Mouse (Mus musculus): ENCODE results near the gene Ccdc51. TPM values are rescaled to one million over a fixed set of nuclear protein-coding genes. Genes with fewer than 3 reads are reported as not detected.

The Ccdc51 gene
- polyA plus RNA-seq, 1 experiment from 2014 or later: 17.5 TPM

DNA sequence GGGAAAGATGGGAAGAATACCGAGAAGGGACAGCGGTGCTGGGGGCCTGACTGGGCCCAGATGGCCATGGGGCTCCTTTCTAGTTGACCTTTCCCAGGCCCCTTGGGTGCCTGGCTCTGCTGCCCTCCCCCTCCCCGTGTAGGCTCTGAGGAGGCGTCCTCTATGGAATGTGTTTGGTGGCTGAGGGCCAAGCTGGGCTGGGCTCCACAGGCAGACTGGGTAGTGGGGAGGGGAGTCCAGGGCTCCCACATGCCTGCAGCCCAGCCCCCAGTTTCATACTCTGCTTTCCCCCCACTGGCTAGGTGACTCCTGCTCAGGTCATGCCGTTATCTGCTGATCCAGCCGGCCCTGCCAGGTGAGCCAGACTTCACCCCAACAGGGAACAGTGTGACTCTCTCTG, 16.7 kb downstream of the Ccdc51 start:
- Histone ChIP-seq H3K27ac (ENCODE audit: low read length) (peak overlapping the region; percentile 100), H3K9ac (replicated peaks; ENCODE audit: low read depth, low read length) (no peak overlapping the region; the same call in 1 of the 2 replicates), H3K4me3 (replicated peaks; ENCODE audit: low read length) (peak overlapping the region; percentile 70; the same call in 1 of the 2 replicates), H3K4me1 (replicated peaks; ENCODE audit: control insufficient read depth, insufficient read depth, low read length) (peaks cover 41% of the 10 kb centered on the region), H3K27me3 (replicated peaks; ENCODE audit: control insufficient read depth, insufficient read depth, low read length) (no peaks in the 10 kb centered on the region), H3K4me2 (ENCODE audit: low read length) (peak overlapping the region; percentile 95), H3K36me3 (ENCODE audit: control insufficient read depth, insufficient read depth) (peaks cover 9% of the 10 kb centered on the region), H3K9me3 (ENCODE audit: control insufficient read depth, low read length) (no peaks in the 10 kb centered on the region)
- 49% methylated on average over 6 of the region's 6 CpGs for WGBS
- no peak for ATAC-seq

DNA sequence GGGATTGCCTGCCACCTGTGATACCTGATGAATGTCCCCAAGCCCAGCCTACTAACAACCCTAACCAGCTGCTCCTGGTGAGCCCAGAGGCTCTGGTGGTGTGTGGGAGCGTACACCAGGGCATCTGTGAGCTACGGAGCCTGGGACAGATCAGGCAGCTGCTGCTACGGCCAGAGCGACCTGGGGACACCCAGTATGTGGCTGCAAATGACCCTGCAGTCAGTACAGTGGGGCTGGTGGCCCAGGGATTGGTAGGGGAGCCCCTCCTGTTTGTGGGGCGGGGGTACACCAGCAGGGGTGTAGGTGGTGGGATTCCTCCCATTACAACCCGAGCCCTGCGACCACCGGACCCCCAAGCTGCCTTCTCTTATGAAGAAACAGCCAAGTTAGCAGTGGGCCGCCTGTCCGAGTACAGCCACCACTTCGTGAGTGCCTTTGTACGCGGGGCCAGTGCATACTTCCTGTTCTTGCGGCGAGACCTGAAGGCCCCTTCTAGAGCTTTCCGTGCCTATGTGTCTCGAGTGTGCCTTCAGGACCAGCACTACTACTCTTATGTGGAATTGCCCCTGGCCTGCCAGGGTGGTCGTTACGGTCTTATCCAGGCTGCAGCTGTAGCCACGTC, 18.1 kb downstream of the Ccdc51 start:
- Histone ChIP-seq H3K4me3 (replicated peaks; ENCODE audit: low read length) (no peak overlapping the region), H3K27me3 (replicated peaks; ENCODE audit: control insufficient read depth, insufficient read depth, low read length) (no peaks in the 10 kb centered on the region), H3K27ac (ENCODE audit: low read length) (no peak overlapping the region), H3K9me3 (ENCODE audit: control insufficient read depth, low read length) (no peaks in the 10 kb centered on the region), H3K9ac (replicated peaks; ENCODE audit: low read depth, low read length) (no peak overlapping the region), H3K36me3 (ENCODE audit: control insufficient read depth, insufficient read depth) (peaks cover 9% of the 10 kb centered on the region), H3K4me2 (ENCODE audit: low read length) (no peak overlapping the region), H3K4me1 (replicated peaks; ENCODE audit: control insufficient read depth, insufficient read depth, low read length) (peaks cover 36% of the 10 kb centered on the region)
- WGBS: 90% methylated on average over 20 of the region's 20 CpGs
- no peak for ATAC-seq

DNA sequence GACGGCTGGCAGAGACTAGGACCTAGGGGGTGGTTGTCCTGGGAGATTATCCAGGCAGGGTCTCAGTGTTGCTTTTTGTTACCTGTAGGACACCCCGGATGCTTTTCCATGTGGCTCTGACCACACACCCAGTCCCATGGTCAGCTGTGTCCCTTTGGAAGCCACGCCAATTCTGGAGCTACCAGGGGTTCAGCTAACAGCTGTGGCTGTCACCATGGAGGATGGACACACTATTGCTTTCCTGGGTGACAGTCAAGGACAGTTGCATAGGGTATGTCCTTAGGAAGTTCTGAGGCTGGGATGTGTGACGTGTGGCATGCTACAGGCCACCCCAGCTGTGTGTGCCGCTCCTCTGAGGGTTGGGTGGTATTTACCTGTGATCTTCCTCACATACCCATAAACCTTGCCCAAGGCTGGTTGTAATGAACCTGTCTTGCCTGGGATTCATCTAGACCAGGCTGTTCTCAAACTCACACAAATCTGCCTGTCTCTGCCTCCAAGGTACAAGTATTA, 19.7 kb downstream of the Ccdc51 start:
- Histone ChIP-seq H3K36me3 (ENCODE audit: control insufficient read depth, insufficient read depth) (peaks cover 20% of the 10 kb centered on the region), H3K9ac (replicated peaks; ENCODE audit: low read depth, low read length) (no peak overlapping the region), H3K4me2 (ENCODE audit: low read length) (no peak overlapping the region), H3K27ac (ENCODE audit: low read length) (no peak overlapping the region), H3K27me3 (replicated peaks; ENCODE audit: control insufficient read depth, insufficient read depth, low read length) (no peaks in the 10 kb centered on the region), H3K4me3 (replicated peaks; ENCODE audit: low read length) (no peak overlapping the region), H3K4me1 (replicated peaks; ENCODE audit: control insufficient read depth, insufficient read depth, low read length) (peaks cover 30% of the 10 kb centered on the region), H3K9me3 (ENCODE audit: control insufficient read depth, low read length) (no peaks in the 10 kb centered on the region)
- no peak for ATAC-seq
- WGBS: 95% methylated on average over 5 of the region's 5 CpGs

DNA sequence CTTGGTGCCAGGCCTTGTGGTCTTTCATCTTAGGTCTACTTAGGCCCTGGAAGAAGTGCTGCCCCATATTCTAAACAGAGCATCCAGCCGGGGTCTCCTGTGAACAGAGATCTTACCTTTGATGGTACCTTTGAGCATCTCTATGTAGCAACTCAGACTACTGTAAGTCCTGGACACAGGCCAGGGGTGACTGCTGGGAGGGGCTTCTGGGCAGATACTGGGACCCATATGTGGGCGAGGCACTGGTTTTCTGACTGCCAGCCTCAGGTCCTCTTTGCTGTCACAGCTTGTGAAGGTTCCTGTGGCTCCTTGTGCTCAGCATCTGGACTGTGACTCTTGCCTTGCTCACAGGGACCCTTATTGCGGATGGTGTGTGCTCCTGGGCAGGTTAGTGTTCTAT, 20.2 kb downstream of the Ccdc51 start:
- WGBS: 95% methylated on average over 3 of the region's 3 CpGs
- H3K9ac ChIP-seq (replicated peaks; ENCODE audit: low read depth, low read length): no peak overlapping the region
- no peak for ATAC-seq
- H3K27ac ChIP-seq (ENCODE audit: low read length): no peak overlapping the region
- no peak overlapping the region for H3K4me3 ChIP-seq (replicated peaks; ENCODE audit: low read length)
- H3K4me1 ChIP-seq (replicated peaks; ENCODE audit: control insufficient read depth, insufficient read depth, low read length): peaks cover 24% of the 10 kb centered on the region
- H3K4me2 ChIP-seq (ENCODE audit: low read length): no peak overlapping the region
- peaks cover 20% of the 10 kb centered on the region for H3K36me3 ChIP-seq (ENCODE audit: control insufficient read depth, insufficient read depth)
- no peaks in the 10 kb centered on the region for H3K9me3 ChIP-seq (ENCODE audit: control insufficient read depth, low read length)
- H3K27me3 ChIP-seq (replicated peaks; ENCODE audit: control insufficient read depth, insufficient read depth, low read length): no peaks in the 10 kb centered on the region

DNA sequence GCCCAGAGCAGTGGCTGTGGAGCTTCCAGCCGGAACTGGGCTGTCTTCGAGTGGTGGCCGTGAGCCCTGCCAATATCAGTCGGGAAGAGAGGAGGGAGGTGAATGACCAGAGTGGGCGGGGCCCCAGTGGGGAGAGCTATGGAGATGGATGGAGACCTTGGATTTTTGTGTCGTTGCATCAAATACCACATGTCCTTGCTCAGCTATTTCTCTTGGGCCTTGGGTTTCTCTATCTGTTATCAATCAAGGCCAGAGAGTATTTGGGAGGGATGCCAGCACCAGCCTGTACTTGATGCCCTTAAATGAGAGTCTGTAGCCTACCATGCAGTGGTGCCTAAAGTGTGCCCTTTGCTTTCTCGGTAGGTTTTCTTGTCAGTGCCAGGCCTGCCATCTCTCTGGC, 21.0 kb downstream of the Ccdc51 start:
- Histone ChIP-seq H3K27me3 (replicated peaks; ENCODE audit: control insufficient read depth, insufficient read depth, low read length) (no peaks in the 10 kb centered on the region), H3K27ac (ENCODE audit: low read length) (no peak overlapping the region), H3K4me3 (replicated peaks; ENCODE audit: low read length) (no peak overlapping the region), H3K4me1 (replicated peaks; ENCODE audit: control insufficient read depth, insufficient read depth, low read length) (peaks cover 17% of the 10 kb centered on the region), H3K4me2 (ENCODE audit: low read length) (no peak overlapping the region), H3K36me3 (ENCODE audit: control insufficient read depth, insufficient read depth) (peaks cover 21% of the 10 kb centered on the region), H3K9me3 (ENCODE audit: control insufficient read depth, low read length) (no peaks in the 10 kb centered on the region), H3K9ac (replicated peaks; ENCODE audit: low read depth, low read length) (no peak overlapping the region)
- WGBS: 78% methylated on average over 7 of the region's 7 CpGs
- no peak for ATAC-seq

DNA sequence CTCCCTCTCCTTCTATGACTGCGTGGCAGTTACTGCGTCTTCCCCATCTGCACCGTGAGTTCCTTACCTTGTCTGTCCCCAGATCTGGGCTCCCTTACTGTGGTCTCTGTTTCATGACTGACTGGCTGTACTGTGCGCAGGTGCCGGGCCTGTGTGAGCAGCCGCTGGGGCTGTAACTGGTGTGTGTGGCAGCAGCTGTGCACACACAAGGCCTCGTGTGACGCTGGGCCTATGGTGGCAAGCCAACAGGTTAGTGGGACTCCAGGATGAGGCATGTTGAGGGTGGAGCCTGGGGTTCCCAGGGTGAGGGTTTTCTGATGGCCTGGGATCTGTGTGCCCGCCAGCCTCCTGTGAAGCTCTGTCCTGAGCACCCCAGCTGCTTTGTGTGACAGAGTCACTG, 21.8 kb downstream of the Ccdc51 start:
- no peaks in the 10 kb centered on the region for H3K27me3 ChIP-seq (replicated peaks; ENCODE audit: control insufficient read depth, insufficient read depth, low read length)
- peaks cover 29% of the 10 kb centered on the region for H3K36me3 ChIP-seq (ENCODE audit: control insufficient read depth, insufficient read depth)
- WGBS: 91% methylated on average over 9 of the region's 9 CpGs
- H3K4me2 ChIP-seq (ENCODE audit: low read length): no peak overlapping the region
- H3K27ac ChIP-seq (ENCODE audit: low read length): no peak overlapping the region
- H3K4me1 ChIP-seq (replicated peaks; ENCODE audit: control insufficient read depth, insufficient read depth, low read length): peaks cover 9% of the 10 kb centered on the region
- no peak overlapping the region for H3K9ac ChIP-seq (replicated peaks; ENCODE audit: low read depth, low read length)
- H3K4me3 ChIP-seq (replicated peaks; ENCODE audit: low read length): no peak overlapping the region
- no peak for ATAC-seq
- no peaks in the 10 kb centered on the region for H3K9me3 ChIP-seq (ENCODE audit: control insufficient read depth, low read length)

DNA sequence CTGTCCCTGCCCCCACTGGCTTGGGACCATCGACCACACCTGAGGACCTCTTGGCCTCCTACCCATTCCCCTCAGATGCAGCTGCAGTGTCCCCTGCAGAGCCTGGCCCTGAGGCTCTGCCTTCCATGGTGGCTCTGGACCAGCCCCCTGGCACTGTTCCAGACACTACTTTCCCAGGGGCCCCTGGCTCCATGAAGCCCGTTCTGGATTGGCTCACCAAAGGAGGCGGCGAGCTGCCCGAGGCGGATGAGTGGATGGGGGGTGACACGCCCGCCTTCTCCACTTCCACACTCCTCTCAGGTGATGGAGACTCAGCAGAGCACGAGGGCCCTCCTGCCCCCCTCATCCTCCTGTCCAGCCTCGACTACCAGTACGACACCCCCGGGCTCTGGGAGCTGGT, 22.7 kb downstream of the Ccdc51 start:
- Histone ChIP-seq H3K9ac (replicated peaks; ENCODE audit: low read depth, low read length) (no peak overlapping the region), H3K4me1 (replicated peaks; ENCODE audit: control insufficient read depth, insufficient read depth, low read length) (0 out of 2 replicates have a peak, but pooled peaks cover 3% of the 10 kb centered on the region), H3K4me3 (replicated peaks; ENCODE audit: low read length) (no peak overlapping the region), H3K4me2 (ENCODE audit: low read length) (no peak overlapping the region), H3K9me3 (ENCODE audit: control insufficient read depth, low read length) (no peaks in the 10 kb centered on the region), H3K27me3 (replicated peaks; ENCODE audit: control insufficient read depth, insufficient read depth, low read length) (no peaks in the 10 kb centered on the region), H3K27ac (ENCODE audit: low read length) (no peak overlapping the region), H3K36me3 (ENCODE audit: control insufficient read depth, insufficient read depth) (peaks cover 37% of the 10 kb centered on the region)
- WGBS: 53% methylated on average over 12 of the region's 12 CpGs
- no peak for ATAC-seq

DNA sequence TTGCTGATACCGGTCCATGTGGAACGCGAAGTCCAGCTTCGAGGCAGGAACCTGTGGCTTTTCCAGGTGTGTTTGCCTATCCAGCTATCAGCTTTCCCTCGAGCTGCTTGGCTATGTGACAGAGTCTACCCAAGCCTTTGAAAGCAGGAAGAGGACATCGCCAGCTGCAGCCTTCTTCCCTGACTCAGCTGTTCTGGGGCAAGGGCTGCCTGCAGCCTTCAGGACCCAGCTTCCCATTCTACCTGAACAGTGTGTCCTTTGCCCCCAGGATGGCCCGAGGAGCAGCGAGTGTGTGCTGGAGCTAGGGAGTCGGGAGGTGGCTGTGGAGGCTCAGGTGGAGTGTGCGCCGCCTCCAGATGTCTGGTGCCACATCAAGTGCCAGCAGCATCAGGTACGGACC, 23.4 kb downstream of the Ccdc51 start:
- Histone ChIP-seq H3K4me3 (replicated peaks; ENCODE audit: low read length) (no peak overlapping the region), H3K27ac (ENCODE audit: low read length) (no peak overlapping the region), H3K9me3 (ENCODE audit: control insufficient read depth, low read length) (no peaks in the 10 kb centered on the region), H3K4me2 (ENCODE audit: low read length) (no peak overlapping the region), H3K27me3 (replicated peaks; ENCODE audit: control insufficient read depth, insufficient read depth, low read length) (no peaks in the 10 kb centered on the region), H3K4me1 (replicated peaks; ENCODE audit: control insufficient read depth, insufficient read depth, low read length) (0 out of 2 replicates have a peak, but pooled peaks cover 3% of the 10 kb centered on the region), H3K9ac (replicated peaks; ENCODE audit: low read depth, low read length) (no peak overlapping the region), H3K36me3 (ENCODE audit: control insufficient read depth, insufficient read depth) (peaks cover 41% of the 10 kb centered on the region)
- 94% methylated on average over 12 of the region's 12 CpGs for WGBS
- ATAC-seq: no peak

DNA sequence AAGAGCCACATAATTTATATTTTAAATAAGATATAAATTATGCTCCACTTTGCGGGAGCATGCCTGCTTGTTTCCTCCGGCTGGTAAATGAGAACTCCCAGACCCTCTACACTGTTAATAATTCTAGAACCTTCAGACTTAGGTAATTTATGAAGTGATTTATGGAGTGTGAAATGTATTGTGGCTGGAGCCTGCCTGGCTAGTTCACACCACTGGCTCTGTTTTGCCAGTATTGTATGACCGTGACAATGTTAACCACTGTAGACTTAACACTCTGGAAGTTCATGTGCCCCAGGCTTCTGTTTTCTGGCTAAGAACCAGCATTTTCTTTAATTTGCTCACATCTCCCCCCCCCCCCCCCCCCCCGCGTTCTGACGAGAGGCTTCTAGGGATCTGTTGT, 25.0 kb downstream of the Ccdc51 start:
- Histone ChIP-seq H3K27me3 (replicated peaks; ENCODE audit: control insufficient read depth, insufficient read depth, low read length) (no peaks in the 10 kb centered on the region), H3K9me3 (ENCODE audit: control insufficient read depth, low read length) (no peaks in the 10 kb centered on the region), H3K27ac (ENCODE audit: low read length) (no peak overlapping the region), H3K36me3 (ENCODE audit: control insufficient read depth, insufficient read depth) (peaks cover 42% of the 10 kb centered on the region), H3K9ac (replicated peaks; ENCODE audit: low read depth, low read length) (no peak overlapping the region), H3K4me1 (replicated peaks; ENCODE audit: control insufficient read depth, insufficient read depth, low read length) (0 out of 2 replicates have a peak, but pooled peaks cover 3% of the 10 kb centered on the region), H3K4me3 (replicated peaks; ENCODE audit: low read length) (no peak overlapping the region), H3K4me2 (ENCODE audit: low read length) (no peak overlapping the region)
- no peak for ATAC-seq
- 76% methylated on average over 5 of the region's 6 CpGs for WGBS

DNA sequence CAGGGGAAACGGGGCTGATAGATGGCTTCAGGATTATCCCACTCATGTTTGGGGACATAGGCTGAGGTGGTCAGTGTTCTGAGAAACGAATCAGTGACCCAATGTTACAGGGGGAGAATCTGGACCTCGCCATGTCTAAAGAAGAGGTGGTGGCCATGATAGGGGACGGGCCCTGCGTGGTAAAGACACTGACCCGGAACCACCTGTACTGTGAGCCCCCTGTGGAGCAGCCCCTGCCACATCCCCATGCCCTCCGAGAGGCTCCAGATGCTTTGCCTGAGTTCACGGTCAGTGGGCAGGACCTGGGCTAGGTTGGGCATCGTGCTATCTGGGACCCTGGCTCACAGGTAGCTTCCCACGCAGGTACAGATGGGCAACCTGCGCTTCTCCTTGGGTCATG, 27.9 kb downstream of the Ccdc51 start:
- Histone ChIP-seq H3K4me1 (replicated peaks; ENCODE audit: control insufficient read depth, insufficient read depth, low read length) (no peaks in the 10 kb centered on the region), H3K36me3 (ENCODE audit: control insufficient read depth, insufficient read depth) (peaks cover 55% of the 10 kb centered on the region), H3K9ac (replicated peaks; ENCODE audit: low read depth, low read length) (no peak overlapping the region), H3K9me3 (ENCODE audit: control insufficient read depth, low read length) (no peaks in the 10 kb centered on the region), H3K27ac (ENCODE audit: low read length) (no peak overlapping the region), H3K4me2 (ENCODE audit: low read length) (no peak overlapping the region), H3K4me3 (replicated peaks; ENCODE audit: low read length) (no peak overlapping the region), H3K27me3 (replicated peaks; ENCODE audit: control insufficient read depth, insufficient read depth, low read length) (no peaks in the 10 kb centered on the region)
- WGBS: 91% methylated on average over 11 of the region's 11 CpGs
- ATAC-seq: no peak
